Mouse (Mus musculus) C2C12 (cell line): ENCODE measurements around the gene Ghr.

Experiments
- CTCF ChIP-seq: IDR thresholded peaks from one replicate; pipeline ENCODE4 v1.5.1; 2011; ENCODE audit not compliant: control insufficient read depth, insufficient read depth, insufficient read length
- MAX ChIP-seq: IDR thresholded peaks from one replicate; pipeline ENCODE4 v1.6.1; 2011; ENCODE audit warnings: mild to moderate bottlenecking, control low read depth
- MYOD1 ChIP-seq: IDR thresholded peaks from one replicate; pipeline ENCODE4 v1.6.1; 2011; ENCODE audit warnings: low read depth; ENCODE audit not compliant: control insufficient read depth, insufficient read length

GRCm38 (mm10) chr15:3536309-3536900 lies 46.9 kb downstream of the Ghr start:
- no peak for TF ChIP-seq CTCF
- no peak for TF ChIP-seq MAX
- TF ChIP-seq MYOD1 = no peak
